Mouse (Mus musculus) embryonic facial prominence, embryonic 11.5 days (tissue): ENCODE data around the gene Pkd1l2. TPM values are rescaled to one million over a fixed set of nuclear protein-coding genes. Genes with fewer than 3 reads are reported as not detected.

Experiments
- ATAC-seq: fragments of 200-750 bp; cut with Nextera tagmentation; replicated peaks from 2 replicates; pipeline ENCODE4 v1.8.0; 2017; ENCODE audit warnings: low read depth; ENCODE audit not compliant: insufficient number of reproducible peaks, low FRiP score, low TSS enrichment
- DNase-seq: peaks from one replicate; pipeline ENCODE4 v3.0.0-alpha.2; 2015; ENCODE audit warnings: low spot score
- H3K27ac ChIP-seq: fragments of 300-500 bp; sonication (generic); replicated peaks from 2 replicates; pipeline ENCODE4 v1.5.1; 2014; ENCODE audit warnings: mild to moderate bottlenecking, low read depth, low read length, control low read depth
- H3K27me3 ChIP-seq: fragments of 300-500 bp; sonication (generic); 2 replicates; pipeline ENCODE4 v1.6.1; 2014; ENCODE audit warnings: mild to moderate bottlenecking, low read length, moderate library complexity, mixed read lengths; ENCODE audit not compliant: control insufficient read depth, insufficient read depth
- H3K36me3 ChIP-seq: fragments of 300-500 bp; sonication (generic); replicated peaks from 2 replicates; pipeline ENCODE4 v1.6.1; 2014; ENCODE audit warnings: low read depth, mild to moderate bottlenecking, low read length, moderate library complexity, mixed read lengths; ENCODE audit not compliant: control insufficient read depth, insufficient read depth
- H3K4me1 ChIP-seq: fragments of 300-500 bp; sonication (generic); 2 replicates; pipeline ENCODE4 v1.6.1; 2014; ENCODE audit warnings: low read length, mixed read lengths; ENCODE audit not compliant: control insufficient read depth, insufficient read depth
- H3K4me2 ChIP-seq: fragments of 300-500 bp; sonication (generic); 2 replicates; pipeline ENCODE4 v1.6.1; 2014; ENCODE audit warnings: low read depth, mild to moderate bottlenecking, control low read depth, low read length, moderate library complexity
- H3K4me3 ChIP-seq: fragments of 300-500 bp; sonication (generic); 2 replicates; pipeline ENCODE4 v1.5.1; 2014; ENCODE audit warnings: low read depth, low read length, control low read depth
- H3K9ac ChIP-seq: fragments of 300-500 bp; sonication (generic); replicated peaks from 2 replicates; pipeline ENCODE4 v1.6.1; 2014; ENCODE audit warnings: mild to moderate bottlenecking, control low read depth, low read length
- H3K9me3 ChIP-seq: fragments of 300-500 bp; sonication (generic); replicated peaks from 2 replicates; pipeline ENCODE4 v1.6.1; 2016; ENCODE audit warnings: mild to moderate bottlenecking, low read length, inconsistent platforms, mixed read lengths; ENCODE audit not compliant: control insufficient read depth
- WGBS: fragments of 180-500 bp; shearing (Covaris S2); extraction: QIAGEN DNeasy Blood & Tissue Kit; methylation state at CpG from one replicate; pipeline ENCODE4 v1.1.7; 2014; 5-methylcytosine and 5-hydroxymethylcytosine counted together
- polyA plus RNA-seq: library from polyadenylated mRNA; unstranded; fragments of >200 nt; fragmentation: Nextera tagmentation; extraction: Ambion mirVana; gene quantifications from 2 replicates; pipeline ENCODE4 v1.2.1, GENCODE M21; 2014

Pkd1l2 gene
- polyA plus RNA-seq, 1 experiment from 2014 or later = not detected

- DNase-seq (no peak), ATAC-seq (no peak)
- Histone ChIP-seq H3K4me1 (no peaks in the 10 kb centered on the region), H3K4me3 (no peak overlapping the region), H3K27me3 (no peaks in the 10 kb centered on the region), H3K4me2 (no peak overlapping the region), H3K9me3 (no peaks in the 10 kb centered on the region), H3K9ac (no peak overlapping the region), H3K27ac (no peak overlapping the region), H3K36me3 (no peaks in the 10 kb centered on the region)
- WGBS = 77% methylated on average over 13 of the region's 13 CpGs
These were observed 21.9 kb downstream of the Pkd1l2 start for GRCm38 (mm10) chr8:117060306-117060705.

GRCm38 (mm10) chr8:117059021-117059420 is 23.2 kb downstream of the Pkd1l2 start:
- WGBS = 74% methylated on average over 7 of the region's 7 CpGs
- H3K27ac ChIP-seq = no peak overlapping the region
- no peaks in the 10 kb centered on the region for H3K4me1 ChIP-seq
- no peak overlapping the region for H3K9ac ChIP-seq
- no peaks in the 10 kb centered on the region for H3K9me3 ChIP-seq
- no peaks in the 10 kb centered on the region for H3K36me3 ChIP-seq
- ATAC-seq (no peak), DNase-seq (no peak)
- no peak overlapping the region for H3K4me3 ChIP-seq
- H3K4me2 ChIP-seq = no peak overlapping the region
- no peaks in the 10 kb centered on the region for H3K27me3 ChIP-seq

DNA sequence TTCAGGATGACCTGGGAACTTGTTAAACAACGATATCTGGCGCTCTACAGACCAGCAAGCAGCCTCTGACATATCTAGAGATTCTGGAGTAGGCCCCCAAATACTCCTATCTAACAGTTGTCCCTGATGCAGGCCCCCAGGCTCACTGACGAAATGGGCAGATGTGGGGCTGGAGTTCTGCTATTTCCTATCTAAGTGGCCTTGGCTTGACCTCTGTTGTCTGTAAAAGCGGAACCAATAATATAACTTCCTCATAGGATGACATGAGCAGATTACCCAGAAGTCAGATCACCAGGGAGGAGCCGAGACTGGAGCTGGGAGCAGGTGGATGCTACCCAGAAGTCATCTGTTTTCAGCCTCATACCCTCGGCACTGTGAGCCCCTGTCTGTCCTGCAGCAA is 27.2 kb downstream of the Pkd1l2 start:
- H3K4me1 ChIP-seq = no peaks in the 10 kb centered on the region
- no peak overlapping the region for H3K27ac ChIP-seq
- H3K9ac ChIP-seq = no peak overlapping the region
- DNase-seq (no peak), ATAC-seq (no peak)
- H3K9me3 ChIP-seq = no peaks in the 10 kb centered on the region
- 74% methylated on average over 6 of the region's 6 CpGs for WGBS
- no peaks in the 10 kb centered on the region for H3K27me3 ChIP-seq
- H3K4me3 ChIP-seq = no peak overlapping the region
- H3K4me2 ChIP-seq = no peak overlapping the region
- no peaks in the 10 kb centered on the region for H3K36me3 ChIP-seq

GRCm38 (mm10) chr8:117054146-117054545 is 28.1 kb downstream of the Pkd1l2 start:
- Histone ChIP-seq H3K9ac (no peak overlapping the region), H3K9me3 (no peaks in the 10 kb centered on the region), H3K4me3 (no peak overlapping the region), H3K4me2 (no peak overlapping the region), H3K4me1 (no peaks in the 10 kb centered on the region), H3K36me3 (no peaks in the 10 kb centered on the region), H3K27ac (no peak overlapping the region), H3K27me3 (no peaks in the 10 kb centered on the region)
- 83% methylated on average over 3 of the region's 3 CpGs for WGBS
- ATAC-seq (no peak), DNase-seq (no peak)

DNA sequence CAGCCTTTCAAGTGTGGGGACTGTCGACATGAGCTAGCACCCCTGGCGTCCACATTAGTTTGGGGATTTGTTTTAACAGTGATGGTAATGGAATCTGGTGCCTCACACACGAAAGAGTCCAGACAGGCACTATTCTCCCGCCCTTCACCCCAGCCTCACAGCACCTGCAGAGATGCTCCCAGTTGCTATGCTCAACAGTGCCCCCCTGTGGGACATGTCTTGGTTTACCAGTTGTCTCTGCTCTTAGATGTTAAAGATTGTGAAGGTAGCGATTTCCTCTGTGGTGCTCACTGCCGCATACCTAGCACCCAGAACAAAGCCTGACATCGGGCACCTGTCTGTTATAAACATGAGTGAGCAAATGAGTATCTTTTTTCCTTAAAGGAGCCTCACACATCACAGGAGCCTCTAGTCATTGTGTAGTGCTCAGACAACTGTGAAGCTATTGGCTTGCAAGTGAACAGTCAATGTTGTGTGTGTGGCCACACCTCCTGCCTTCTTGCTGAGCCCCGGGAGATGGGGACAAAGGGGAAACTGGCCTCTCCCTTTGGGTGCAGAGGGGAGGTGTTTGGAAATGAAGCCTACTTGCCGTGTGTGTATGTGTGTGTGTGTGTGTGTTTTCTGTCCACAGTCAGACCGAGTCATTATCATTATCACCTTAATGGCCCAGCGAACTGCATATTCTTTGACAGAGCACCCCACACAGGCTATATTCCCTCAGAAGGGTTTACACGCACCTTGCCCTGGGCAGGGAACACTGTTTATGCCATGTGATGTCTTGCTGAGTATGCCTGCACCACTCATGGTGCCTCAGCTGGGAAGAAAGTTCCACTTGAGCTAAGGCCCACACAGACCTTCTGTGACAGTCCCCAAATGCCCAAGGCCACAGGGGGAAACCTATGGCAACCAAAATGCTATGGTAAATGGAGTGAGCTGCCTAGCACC is 28.8 kb downstream of the Pkd1l2 start:
- H3K27ac ChIP-seq = no peak overlapping the region
- H3K27me3 ChIP-seq = no peaks in the 10 kb centered on the region
- H3K4me1 ChIP-seq = no peaks in the 10 kb centered on the region
- no peaks in the 10 kb centered on the region for H3K9me3 ChIP-seq
- H3K4me3 ChIP-seq = no peak overlapping the region
- no peak overlapping the region for H3K4me2 ChIP-seq
- no peaks in the 10 kb centered on the region for H3K36me3 ChIP-seq
- DNase-seq = peak; percentile 12
- 71% methylated on average over 12 of the region's 12 CpGs for WGBS
- ATAC-seq = no peak
- no peak overlapping the region for H3K9ac ChIP-seq

- H3K27ac ChIP-seq = no peak overlapping the region
- H3K27me3 ChIP-seq = no peaks in the 10 kb centered on the region
- H3K9me3 ChIP-seq = no peaks in the 10 kb centered on the region
- 53% methylated on average over 9 of the region's 9 CpGs for WGBS
- H3K4me3 ChIP-seq = no peak overlapping the region
- H3K36me3 ChIP-seq = no peaks in the 10 kb centered on the region
- H3K9ac ChIP-seq = no peak overlapping the region
- H3K4me1 ChIP-seq = no peaks in the 10 kb centered on the region
- ATAC-seq (no peak), DNase-seq (no peak)
- H3K4me2 ChIP-seq = no peak overlapping the region
These were observed 30.9 kb downstream of the Pkd1l2 start for GRCm38 (mm10) chr8:117051316-117051715.

DNA sequence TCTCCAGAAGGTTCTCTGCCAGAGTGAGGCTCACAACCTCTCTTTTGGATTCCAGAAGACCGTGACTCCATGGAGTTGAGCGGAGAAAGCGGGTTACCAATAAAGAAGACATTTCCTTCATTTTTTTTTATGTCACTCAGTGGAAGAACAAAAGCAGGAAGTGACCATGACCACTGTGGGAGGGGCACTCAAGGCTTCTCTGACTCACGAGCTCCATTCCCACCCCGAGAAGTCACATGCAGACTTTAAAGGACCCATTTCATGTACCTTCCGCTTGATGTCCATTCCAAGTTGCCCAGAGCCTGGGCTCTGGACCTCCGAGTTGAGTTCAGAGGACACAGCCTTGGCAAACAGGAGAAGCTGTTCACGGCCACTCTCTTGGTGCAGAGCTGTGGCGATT is 31.5 kb downstream of the Pkd1l2 start:
- Histone ChIP-seq H3K27me3 (no peaks in the 10 kb centered on the region), H3K9ac (no peak overlapping the region), H3K4me3 (no peak overlapping the region), H3K4me2 (no peak overlapping the region), H3K9me3 (no peaks in the 10 kb centered on the region), H3K27ac (no peak overlapping the region), H3K36me3 (no peaks in the 10 kb centered on the region), H3K4me1 (no peaks in the 10 kb centered on the region)
- DNase-seq = no peak
- ATAC-seq = no peak
- WGBS = 88% methylated on average over 9 of the region's 9 CpGs

DNA sequence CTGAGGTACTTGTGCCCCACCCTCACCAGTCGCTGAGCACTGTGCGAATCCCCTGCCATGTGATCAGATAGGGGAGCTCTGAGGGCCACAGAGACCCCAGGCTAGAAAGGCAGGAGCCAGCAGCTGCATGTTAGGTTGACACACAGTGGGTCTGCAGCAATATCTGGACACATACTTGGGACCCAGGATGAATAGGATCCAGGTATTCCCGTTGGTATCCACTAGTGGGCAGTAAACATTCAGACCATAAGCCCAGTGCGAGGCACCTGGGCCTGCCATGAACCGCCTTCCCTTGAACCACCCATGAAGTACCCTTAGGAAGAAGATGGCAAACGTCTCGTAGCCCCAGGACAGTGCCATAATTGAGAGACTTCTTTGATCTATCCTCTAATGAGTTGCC is 32.8 kb downstream of the Pkd1l2 start:
- Histone ChIP-seq H3K4me2 (no peak overlapping the region), H3K4me1 (no peaks in the 10 kb centered on the region), H3K4me3 (no peak overlapping the region), H3K27ac (no peak overlapping the region), H3K9ac (no peak overlapping the region), H3K9me3 (no peaks in the 10 kb centered on the region), H3K36me3 (no peaks in the 10 kb centered on the region), H3K27me3 (no peaks in the 10 kb centered on the region)
- no peak for DNase-seq
- ATAC-seq = no peak
- WGBS = 56% methylated on average over 7 of the region's 7 CpGs
